Mouse (Mus musculus) MEL (cell line): ENCODE results near the gene Abl1.

Experiments used
- CHD2 ChIP-seq: IDR thresholded peaks from 2 replicates; pipeline ENCODE4 v1.6.1; 2011; ENCODE audit warnings: low read length, improper control_type of control experiment
- CTCF ChIP-seq, 3 experiments: IDR thresholded peaks in 2 of 3; conservative IDR thresholded peaks in 1 of 3; 2 replicates each; pipeline ENCODE4 v1.5.1; 2011 to 2012; ENCODE audit warnings: low read length in 3 of 3, low read depth in 2 of 3, mild to moderate bottlenecking in 2 of 3, improper control_type of control experiment in 1 of 3, inconsistent platforms in 1 of 3, mixed read lengths in 1 of 3, moderate library complexity in 1 of 3; ENCODE audit not compliant: control insufficient read depth in 1 of 3, insufficient read depth in 1 of 3, poor library complexity in 1 of 3, severe bottlenecking in 1 of 3
- EP300 ChIP-seq, 2 experiments: IDR thresholded peaks; 2 replicates each; pipeline ENCODE4 v1.6.1; 2011; ENCODE audit warnings: improper control_type of control experiment in 2 of 2, low read length in 2 of 2, low read depth in 1 of 2, mild to moderate bottlenecking in 1 of 2
- HCFC1 ChIP-seq: IDR thresholded peaks from 2 replicates; pipeline ENCODE4 v1.6.1; 2012; ENCODE audit warnings: low read depth, mild to moderate bottlenecking, inconsistent platforms, low read length, improper control_type of control experiment, moderate library complexity
- MAX ChIP-seq: IDR thresholded peaks from 2 replicates; pipeline ENCODE4 v1.6.1; 2011; ENCODE audit warnings: low read length, improper control_type of control experiment
- POLR2A ChIP-seq, 2 experiments: IDR thresholded peaks; 2 replicates each; pipeline ENCODE4 v1.6.1; 2011 to 2012; ENCODE audit warnings: low read length in 2 of 2, mild to moderate bottlenecking in 2 of 2, control low read depth in 1 of 2, improper control_type of control experiment in 1 of 2, low read depth in 1 of 2, moderate library complexity in 1 of 2; ENCODE audit not compliant: control insufficient read depth in 1 of 2, insufficient read depth in 1 of 2, poor library complexity in 1 of 2
- TAL1 ChIP-seq: IDR thresholded peaks from 2 replicates; pipeline ENCODE4 v1.6.1; 2012; ENCODE audit warnings: mild to moderate bottlenecking, inconsistent platforms, low read length, moderate library complexity, mixed read lengths
- TCF12 ChIP-seq: IDR thresholded peaks from 2 replicates; pipeline ENCODE4 v1.6.1; 2014; ENCODE audit warnings: low read depth, mild to moderate bottlenecking, inconsistent platforms, low read length, improper control_type of control experiment, moderate library complexity
- USF1 ChIP-seq: IDR thresholded peaks from 2 replicates; pipeline ENCODE4 v1.6.1; 2014; ENCODE audit warnings: low read depth, mild to moderate bottlenecking, inconsistent platforms, low read length, improper control_type of control experiment, moderate library complexity
- ZMIZ1 ChIP-seq: IDR thresholded peaks from 2 replicates; pipeline ENCODE4 v1.6.1; 2012; ENCODE audit warnings: low read depth, mild to moderate bottlenecking, inconsistent platforms, low read length, improper control_type of control experiment, moderate library complexity

GRCm38 (mm10) chr2:31654854-31655559, 33.2 kb upstream of the Abl1 start:
- TF ChIP-seq HCFC1: no peak
- no peak for TF ChIP-seq POLR2A (IDR thresholded peaks at IDR 0.05; ENCODE audit: control insufficient read depth in 1 of 2, insufficient read depth in 1 of 2, low read depth in 1 of 2, low read length in 2 of 2, poor library complexity in 1 of 2)
- TF ChIP-seq USF1: no peak
- peak in 2 of 3 experiments; percentile 54 to 59; a peak in 4 of 6 replicates for TF ChIP-seq CTCF (IDR thresholded peaks at IDR 0.05 in 2 of 3, conservative IDR thresholded peaks at IDR 0.05 in 1 of 3; ENCODE audit: control insufficient read depth in 1 of 3, insufficient read depth in 1 of 3, low read depth in 2 of 3, low read length in 3 of 3, poor library complexity in 1 of 3, severe bottlenecking in 1 of 3)
- no peak for TF ChIP-seq EP300 (IDR thresholded peaks at IDR 0.05; ENCODE audit: low read depth in 1 of 2, low read length in 2 of 2)
- no peak for TF ChIP-seq ZMIZ1
- no peak for TF ChIP-seq MAX
- no peak for TF ChIP-seq TAL1
- no peak for TF ChIP-seq CHD2
- no peak for TF ChIP-seq TCF12
